Mouse (Mus musculus): ENCODE results near the gene Cnn2. TPM values are rescaled to one million over a fixed set of nuclear protein-coding genes. Genes with fewer than 3 reads are reported as not detected.

Cnn2 gene
- total RNA-seq, 2 experiments from 2014 or later, result 4.7 to 7.6 TPM

DNA sequence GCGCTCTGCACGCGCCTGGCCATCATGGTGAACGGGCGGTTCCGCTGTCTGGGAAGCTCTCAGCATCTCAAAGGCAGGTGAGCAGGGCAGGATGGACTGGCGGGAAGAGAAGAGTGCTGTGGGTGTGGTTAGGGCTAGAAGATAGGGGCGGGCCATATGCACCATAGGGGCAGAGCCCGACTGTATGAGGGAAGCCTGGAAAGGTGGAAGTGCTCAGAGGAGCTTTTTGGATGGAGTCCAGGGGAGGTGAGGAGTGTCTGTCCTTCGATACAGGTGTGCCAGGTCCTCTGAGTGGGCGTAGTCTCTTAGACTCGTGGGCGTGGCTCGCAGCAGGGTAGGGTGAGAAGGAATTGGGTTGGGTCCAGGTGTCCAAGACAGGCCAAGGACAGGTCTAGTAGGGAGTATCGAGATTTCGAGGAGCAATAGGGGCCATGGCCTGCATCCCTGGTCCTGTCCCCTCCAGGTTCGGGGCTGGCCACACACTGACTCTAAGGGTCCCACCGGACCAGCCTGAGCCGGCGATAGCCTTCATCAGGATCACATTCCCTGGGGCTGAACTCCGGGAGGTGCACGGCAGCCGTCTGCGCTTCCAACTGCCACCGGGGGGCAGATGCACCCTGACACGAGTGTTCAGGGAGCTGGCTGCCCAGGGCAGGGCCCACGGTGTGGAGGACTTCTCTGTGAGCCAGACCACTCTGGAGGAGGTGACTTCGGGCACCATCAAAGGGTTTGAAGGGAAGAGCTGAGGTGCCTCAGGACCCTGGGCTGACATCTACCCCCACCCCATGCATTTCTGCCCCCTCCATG, 26.3 kb downstream of the Cnn2 start:
- DNase-seq (ENCODE audit: low spot score in 2 of 2), result no peak
- intact Hi-C loops (cut with DNase I), result no loop called here

DNA sequence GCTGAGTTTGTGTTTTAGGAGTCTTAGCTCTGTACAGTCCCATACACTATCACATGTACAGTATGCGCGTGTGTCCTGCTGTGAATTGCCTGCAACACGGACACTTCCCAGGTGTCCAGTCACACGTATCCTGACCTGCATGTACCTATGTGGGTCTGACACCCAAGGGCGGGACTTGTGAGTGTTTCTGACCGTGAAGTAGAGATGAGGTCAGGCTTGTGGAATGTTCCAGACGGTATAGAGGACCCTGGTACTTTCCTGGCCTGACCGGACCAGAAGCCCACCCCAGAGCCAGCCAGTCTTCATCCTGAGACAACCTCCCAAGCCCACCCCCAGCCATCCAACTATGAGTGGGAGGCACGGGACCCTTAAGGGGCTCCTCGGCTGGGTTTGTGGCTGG, 27.2 kb downstream of the Cnn2 start:
- no peak for DNase-seq (ENCODE audit: low spot score in 2 of 2)
- intact Hi-C loops (cut with DNase I), result no loop called here

DNA sequence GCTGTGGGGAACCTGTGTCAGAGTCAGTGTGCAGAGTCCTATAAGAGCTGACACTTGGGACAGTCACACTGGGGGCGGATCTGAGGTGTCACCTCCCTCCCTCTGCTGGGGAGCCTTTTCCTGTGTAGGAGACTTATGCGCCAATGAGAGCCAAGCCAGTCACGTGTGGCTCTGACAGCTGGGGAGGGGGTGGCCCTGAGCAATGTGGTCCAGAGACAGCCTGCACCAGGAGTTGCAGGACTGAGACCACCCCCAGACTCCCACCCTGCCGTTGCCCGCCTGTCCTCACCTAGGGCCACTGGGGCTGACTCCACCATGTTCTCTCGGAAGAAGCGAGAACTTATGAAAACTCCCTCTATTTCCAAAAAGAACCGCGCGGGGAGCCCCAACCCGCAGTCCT, 28.1 kb downstream of the Cnn2 start, which contains the start of gene Arhgap45:
Arhgap45 (plus strand) TSS at position 143 of the 400 bp plus-strand sequence.
- no peak for DNase-seq (ENCODE audit: low spot score in 2 of 2)
- intact Hi-C loops (cut with DNase I), result no loop called here

DNA sequence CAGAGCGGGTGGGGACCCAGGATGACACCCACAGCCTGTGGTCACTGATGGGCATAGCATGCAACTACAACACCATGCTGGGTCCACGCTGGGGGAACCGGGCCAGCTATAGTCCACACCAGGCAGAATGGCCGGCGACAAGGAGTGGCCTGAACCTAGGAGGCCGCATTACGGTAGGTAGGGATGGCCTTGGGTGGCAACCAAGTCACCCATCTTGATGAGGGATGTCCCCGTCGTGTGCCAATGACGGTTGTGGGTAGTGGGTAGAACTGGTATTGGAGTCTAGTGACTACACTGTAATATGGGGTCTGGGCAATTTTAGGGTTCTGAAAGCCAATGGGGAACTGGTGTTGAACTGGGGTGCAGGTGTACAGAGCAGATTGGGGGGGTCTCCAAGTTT, 28.5 kb downstream of the Cnn2 start:
- intact Hi-C loops (cut with DNase I), result no loop called here
- DNase-seq (ENCODE audit: low spot score in 2 of 2), result no peak

DNA sequence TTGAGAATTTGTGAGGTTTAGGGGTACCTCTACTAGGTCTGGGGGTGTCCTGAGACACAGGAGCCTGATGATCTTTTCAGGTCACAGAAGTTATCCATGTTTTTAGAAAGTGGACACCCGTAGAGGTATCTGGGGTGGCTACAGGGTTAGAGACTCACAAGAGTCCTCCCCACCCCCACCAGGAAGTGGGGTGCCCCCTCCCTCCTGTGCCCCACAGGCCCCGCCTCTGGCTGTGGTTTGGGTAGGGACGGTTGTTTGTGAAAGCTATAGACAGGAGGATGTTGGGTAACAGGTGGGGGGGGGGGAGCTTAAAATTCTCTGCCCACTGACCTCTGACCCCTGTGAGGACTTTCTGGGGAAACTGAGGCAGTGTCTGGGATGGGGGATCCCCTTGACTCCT, 29.0 kb downstream of the Cnn2 start:
- intact Hi-C loops (cut with DNase I), result no loop called here
- DNase-seq (ENCODE audit: low spot score in 2 of 2), result no peak

DNA sequence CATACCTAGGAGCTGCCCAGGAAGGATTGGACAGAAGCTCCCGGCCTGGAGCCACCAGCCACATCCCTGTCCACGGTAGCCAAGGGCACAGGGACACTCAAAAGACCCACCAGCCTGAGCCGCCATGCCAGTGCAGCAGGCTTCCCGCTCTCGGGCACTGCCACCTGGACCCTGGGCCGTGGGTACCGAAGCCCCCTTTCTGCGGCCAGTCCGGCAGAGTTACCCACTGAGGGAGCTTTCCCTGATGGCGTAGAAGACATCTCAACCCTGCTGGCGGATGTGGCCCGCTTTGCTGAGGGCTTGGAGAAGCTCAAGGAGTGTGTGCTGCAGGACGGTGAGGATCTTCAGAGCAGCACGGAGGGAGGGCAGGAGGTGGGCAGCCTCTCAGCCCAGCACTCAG, 29.4 kb downstream of the Cnn2 start:
- no peak for DNase-seq (ENCODE audit: low spot score in 2 of 2)
- intact Hi-C loops (cut with DNase I), result no loop called here

DNA sequence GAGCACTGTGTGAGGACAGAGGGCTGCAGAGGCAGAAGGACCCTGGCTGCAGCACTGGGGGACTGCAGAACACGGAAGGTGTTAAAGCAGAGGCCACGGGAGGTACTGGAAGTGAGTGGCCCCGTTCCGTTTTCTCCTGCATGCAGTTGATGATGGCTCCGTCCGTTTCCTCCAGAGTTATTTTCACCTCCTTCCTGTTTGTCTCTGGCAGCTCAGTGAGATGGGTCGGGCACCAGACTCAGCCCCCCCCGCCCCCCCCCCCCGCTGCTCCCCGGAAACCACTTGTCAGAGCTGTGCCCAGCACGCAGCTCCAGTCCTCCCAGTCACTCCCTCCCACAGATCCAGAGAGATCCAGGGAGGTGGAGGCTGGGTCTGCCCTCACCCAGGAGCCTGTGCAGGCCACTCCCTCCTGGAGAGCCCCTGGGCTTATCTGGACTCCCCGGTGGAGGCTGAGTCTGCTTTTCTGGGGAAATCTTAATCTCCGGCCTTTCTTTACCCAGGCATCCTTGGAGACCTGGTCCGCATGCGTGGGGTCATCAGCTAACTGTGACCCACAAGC, 30.4 kb downstream of the Cnn2 start:
- intact Hi-C loops (cut with DNase I), result no loop called here
- no peak for DNase-seq (ENCODE audit: low spot score in 2 of 2)

DNA sequence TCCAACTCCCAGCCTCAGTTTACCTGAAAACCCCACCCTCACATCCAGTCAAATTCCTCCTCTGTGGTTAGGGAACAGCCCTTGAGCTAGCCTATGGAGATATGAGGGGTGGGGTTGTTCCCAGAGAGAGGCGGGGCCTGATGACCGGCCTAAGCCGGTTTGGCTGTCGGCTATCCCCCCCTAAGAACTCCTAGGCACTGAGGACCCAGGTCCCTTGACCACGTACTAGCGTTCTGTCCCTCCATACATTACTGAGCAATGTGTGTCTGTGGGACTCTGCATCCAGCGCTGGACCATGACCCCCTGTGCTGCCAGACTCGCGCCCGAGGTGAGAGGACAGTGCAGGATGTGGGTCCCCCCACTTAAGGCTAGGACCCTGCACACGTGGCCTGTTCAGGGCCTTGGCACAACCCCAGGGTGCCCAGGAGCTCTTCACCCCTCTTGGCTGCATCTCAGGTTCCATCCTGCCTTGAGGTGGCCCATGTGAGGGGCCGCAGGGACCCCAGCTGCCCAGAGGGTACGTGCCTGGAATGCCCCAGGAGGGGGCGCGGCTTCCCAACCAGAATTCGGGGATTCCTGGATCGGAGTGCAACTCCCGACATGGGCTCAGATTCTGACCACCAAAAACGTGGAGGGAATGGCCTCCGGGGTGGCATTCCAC, 31.2 kb downstream of the Cnn2 start:
- no peak for DNase-seq (ENCODE audit: low spot score in 2 of 2)
- intact Hi-C loops (cut with DNase I), result no loop called here

DNA sequence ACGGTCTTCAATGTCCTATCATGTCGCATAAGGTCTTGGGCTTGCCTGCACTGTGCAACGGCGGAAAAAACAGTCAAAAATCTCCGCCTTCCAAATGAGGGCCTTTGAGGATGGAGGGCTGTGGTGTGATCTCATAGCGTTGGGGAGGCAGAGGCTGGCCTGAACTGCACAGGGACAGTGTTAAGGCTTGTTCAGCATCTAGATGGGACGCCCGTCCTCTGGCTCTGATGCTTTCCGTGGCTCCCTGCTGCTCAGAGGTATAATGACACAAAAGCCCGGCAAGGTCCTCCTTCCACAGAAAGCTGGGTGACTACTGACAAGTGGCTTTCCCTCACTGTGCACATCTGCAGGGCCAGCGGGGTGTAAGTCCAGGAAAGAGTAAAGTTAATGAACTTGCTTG, 31.8 kb downstream of the Cnn2 start:
- no peak for DNase-seq (ENCODE audit: low spot score in 2 of 2)
- intact Hi-C loops (cut with DNase I), result no loop called here

DNA sequence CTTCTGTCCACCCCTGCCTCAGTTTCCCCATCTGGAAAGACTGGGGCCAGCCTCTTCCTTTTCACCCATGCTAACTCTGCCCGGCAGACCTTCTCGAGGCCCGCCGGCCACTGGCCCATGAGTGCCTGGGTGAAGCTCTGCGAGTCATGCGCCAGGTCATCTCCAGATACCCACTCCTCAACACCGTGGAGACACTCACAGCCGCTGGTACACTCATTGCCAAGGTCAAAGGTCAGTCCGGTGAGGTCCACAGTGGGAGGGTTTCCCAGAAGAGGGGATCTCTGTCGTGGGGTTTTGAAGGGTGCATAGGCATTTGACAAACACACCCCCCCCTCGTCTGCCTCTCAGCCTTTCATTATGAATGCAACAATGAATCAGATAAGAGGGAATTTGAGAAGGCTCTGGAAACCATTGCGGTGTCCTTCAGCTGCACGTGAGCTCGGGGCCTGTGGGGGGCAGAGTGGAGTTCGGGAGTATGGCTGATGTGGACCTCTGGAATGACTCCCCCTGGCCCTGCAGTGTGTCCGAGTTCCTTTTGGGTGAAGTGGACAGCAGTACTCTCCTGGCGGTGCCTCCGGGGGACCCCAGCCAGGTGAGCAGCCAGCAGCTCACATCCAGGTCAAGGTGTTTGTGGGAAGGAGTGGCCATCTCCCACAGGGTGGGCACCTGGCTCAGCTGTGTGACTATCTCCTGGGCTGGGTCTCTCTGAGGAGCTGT, 32.4 kb downstream of the Cnn2 start:
- intact Hi-C loops (cut with DNase I), result no loop called here

DNA sequence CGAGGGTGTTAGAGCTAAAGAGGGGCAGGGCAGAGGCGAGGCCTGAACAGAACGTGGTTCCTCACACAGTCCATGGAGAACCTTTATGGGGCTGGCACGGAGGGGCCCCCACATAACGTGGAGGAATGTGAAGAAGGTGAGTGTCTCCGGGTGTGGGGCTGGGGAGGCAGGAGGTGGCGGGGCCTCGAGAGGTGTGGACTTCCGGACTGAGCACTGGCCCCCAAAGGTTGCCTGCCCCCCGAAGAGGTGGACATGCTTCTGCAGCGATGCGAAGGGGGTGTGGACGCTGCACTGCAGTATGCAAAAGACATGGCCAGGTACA, 32.9 kb downstream of the Cnn2 start:
- DNase-seq (ENCODE audit: low spot score in 2 of 2), result no peak
- intact Hi-C loops (cut with DNase I), result no loop called here

More for the DNA sequence above, 32.4 kb downstream of the Cnn2 start:
- no peak for DNase-seq (ENCODE audit: low spot score in 2 of 2)

DNA sequence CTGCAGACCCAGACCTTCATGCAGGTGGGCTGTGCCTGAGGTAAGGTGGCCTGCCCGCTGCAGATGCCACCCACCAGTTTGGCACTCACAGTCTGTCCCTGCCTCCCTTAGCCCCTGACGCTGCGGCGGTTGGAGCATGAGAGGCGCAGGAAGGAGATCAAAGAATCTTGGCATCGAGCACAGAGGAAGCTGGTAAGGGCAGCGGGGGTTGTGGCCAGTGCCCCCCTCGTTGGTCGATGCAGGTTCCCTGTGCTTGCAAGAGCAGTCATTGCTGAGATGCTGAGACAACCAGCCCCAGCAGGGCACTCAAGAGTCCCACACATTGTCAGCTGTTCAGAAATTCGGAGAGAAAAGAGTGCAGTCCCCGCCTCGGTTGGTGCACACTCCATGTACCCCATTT, 33.8 kb downstream of the Cnn2 start:
- no peak for DNase-seq (ENCODE audit: low spot score in 2 of 2)
- intact Hi-C loops (cut with DNase I), result no loop called here

DNA sequence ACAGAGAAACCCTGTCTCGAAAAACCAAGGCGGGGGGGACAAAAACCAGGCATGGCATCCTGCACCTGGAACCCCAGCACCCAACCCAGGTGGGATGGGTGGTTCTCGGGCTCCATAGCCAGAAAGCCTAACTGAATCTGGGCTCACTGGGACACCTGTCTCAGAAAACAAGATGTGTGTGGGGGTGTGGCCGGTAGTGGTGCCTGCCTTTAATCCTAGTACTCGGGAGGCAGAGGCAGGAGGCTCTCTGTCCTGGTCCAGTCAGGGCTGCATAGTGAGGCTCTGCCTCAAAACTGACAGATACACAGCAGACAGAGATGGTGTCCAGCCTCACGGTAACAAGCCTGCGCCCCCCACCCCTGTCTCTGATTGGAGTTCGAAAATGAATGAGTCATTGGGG, 34.4 kb downstream of the Cnn2 start:
- no peak for DNase-seq (ENCODE audit: low spot score in 2 of 2)
- intact Hi-C loops (cut with DNase I), result no loop called here

DNA sequence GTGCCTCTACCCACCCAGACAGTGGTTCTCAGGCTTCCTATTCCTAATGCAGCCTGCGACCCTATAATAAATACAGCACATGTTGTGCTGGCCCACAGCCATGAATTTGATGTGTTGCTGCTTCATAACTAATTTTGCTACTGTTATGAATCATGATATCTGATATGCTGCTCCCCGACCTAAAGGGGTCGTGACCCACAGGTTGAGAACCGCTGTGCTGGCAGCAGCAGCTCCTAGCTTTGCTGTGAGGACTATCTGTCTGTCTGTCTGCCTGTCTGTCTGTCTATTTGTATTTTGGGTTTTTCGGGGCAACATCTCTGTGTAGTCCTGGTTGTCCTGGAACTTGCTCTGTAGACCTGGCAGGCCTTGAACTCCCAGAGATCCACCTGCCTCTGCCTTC, 35.4 kb downstream of the Cnn2 start:
- DNase-seq (ENCODE audit: low spot score in 2 of 2), result no peak
- intact Hi-C loops (cut with DNase I), result no loop called here

DNA sequence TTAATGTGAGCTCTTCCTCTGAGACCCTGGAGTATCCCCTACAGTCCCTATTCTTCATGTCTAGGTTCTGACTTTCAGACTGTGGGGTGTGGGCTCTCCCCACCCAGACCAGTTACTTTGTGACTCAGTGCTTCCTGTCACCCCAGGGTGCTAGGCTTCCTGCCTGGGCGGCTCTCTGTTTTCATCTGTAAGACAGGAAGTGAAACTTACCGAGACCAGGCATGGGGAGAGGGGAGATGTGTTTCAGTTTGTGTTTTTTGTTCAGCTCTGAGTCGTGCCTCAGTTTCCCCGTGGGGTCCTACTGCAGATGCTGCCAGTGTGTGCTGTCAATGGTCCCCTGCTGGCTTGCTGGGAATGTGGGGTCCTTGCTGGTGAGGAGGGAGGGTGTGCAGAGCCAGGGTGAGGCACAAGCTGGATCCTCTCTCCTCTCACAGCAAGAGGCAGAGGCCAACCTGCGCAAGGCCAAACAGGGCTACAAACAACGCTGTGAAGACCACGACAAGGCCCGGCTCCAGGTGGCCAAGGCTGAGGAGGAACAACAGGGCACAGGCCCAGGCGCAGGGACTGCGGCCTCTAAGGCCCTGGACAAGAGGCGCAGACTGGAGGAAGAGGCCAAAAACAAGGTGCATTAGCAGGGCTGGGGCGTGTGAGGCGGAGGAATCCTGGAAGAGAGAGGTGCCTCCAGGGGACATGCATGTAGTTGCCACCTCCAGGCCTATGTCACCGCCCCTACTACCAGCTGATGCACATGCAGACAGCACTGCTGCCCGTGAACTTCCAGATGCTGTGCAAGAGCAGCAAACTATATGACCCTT, 36.1 kb downstream of the Cnn2 start:
- DNase-seq (ENCODE audit: low spot score in 2 of 2), result no peak
- intact Hi-C loops (cut with DNase I), result no loop called here

DNA sequence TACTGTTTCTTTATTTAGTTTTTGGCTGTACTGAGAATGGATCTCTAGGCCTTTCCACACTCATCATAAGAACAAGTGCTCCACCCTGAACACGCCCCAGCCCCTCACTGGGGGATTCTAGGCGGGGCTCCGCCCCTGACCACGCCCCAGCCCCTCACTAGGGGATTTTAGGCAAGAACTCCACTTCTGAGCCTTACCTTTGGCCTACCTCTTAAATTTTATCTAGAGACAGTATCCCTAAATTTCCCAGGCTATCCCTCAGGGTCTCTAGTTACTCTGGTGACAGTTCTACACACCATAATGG, 36.6 kb downstream of the Cnn2 start:
- intact Hi-C loops (cut with DNase I), result no loop called here
- DNase-seq (ENCODE audit: low spot score in 2 of 2), result no peak

DNA sequence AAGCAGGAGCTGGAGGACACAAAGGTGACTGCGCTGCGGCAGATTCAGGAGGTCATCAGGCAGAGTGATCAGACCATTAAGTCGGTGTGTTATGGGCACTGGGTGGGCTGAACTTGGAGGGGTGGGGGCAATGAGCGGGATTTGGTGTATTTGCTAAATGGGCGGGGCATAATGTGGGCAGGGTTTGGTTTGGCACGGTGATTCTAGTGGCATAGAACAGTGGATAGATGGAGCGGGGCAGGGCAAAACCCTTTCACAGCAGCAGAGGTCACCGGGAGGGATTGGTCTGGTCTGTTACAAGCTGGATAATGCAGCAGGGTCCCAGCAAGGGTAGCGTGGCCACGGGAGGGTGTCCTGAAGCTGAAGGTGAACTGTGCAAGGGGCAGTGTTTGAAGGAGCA, 37.1 kb downstream of the Cnn2 start:
- intact Hi-C loops (cut with DNase I), result no loop called here
- no peak for DNase-seq (ENCODE audit: low spot score in 2 of 2)

DNA sequence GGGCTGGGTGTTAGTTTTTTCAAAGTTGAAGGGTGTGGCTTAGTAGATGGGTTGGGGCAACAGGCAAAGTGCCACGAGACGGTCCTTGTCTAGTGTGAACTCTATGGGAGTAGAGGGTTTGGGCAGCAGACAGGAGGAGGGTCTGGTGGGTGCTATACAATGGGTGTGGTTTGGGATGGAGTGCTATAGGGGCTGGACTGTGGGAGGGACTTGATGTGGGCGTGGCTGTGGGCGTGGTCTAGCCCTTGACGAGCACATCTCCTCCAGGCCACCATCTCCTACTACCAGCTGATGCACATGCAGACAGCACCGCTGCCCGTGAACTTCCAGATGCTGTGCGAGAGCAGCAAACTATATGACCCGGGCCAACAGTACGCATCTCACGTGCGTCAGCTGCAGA, 37.5 kb downstream of the Cnn2 start:
- intact Hi-C loops (cut with DNase I), result no loop called here
- DNase-seq (ENCODE audit: low spot score in 2 of 2), result no peak

DNA sequence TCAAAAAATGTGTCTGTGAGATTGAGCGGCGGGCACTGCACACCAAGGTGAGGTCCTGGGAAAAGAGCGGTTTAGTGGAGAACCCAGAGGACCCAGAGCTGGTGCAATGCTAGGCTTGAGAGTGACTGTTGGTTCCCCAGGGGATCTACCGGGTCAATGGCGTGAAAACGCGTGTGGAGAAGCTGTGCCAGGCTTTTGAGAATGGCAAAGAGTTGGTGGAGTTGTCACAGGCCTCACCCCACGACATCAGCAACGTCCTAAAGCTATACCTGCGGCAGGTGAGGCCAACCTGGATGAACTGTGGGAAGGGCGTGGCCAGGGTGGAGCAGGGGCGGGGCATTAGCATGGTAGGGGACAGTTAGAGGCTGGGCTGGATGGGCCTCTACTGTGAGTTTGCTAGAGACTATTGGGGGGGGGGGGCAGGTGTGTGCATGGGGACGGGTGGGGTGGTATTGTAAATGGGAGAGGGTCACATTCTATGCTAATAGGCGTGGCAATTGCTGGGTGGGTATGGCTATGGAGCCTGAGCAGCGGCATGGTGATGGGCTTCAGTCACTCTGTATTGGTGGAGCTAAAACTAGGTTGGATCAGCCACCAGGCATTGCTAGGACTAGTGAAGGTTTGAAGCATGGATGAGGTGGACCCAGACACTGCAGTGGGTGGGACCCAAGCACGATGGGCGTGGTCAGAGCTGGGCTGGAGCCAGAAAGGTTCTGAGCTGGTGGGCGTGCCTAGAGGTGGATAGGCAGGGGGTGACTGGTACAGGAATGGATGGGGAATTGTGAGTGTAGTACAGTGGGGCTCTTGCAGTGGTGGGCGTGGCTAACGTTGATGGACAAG, 39.5 kb downstream of the Cnn2 start:
- no peak for DNase-seq (ENCODE audit: low spot score in 2 of 2)
- intact Hi-C loops (cut with DNase I), result no loop called here

Measured in left cerebral cortex, postnatal 36 days (tissue).